ENCODE assay signal across 9 mouse cellular contexts in genomic region chr9:119192202-119192990, GRCm38 (mm10). TPM values are rescaled to one million over a fixed set of nuclear protein-coding genes. Genes with fewer than 3 reads are reported as not detected.
A peak's percentile ranks its signal among the peaks of the same experiment; 100 is the strongest.
DNase-seq lines count a peak whose midpoint lies in the region; ATAC-seq and TF ChIP-seq lines count a peak whose summit lies in the region.
"Had no signal": no experiment of that assay in that cellular context is flagged by ENCODE, and none has a peak within 500 bp of the region (broad histone marks: within the 10 kb centered on the region; RNA-seq: fewer than 3 reads in every experiment).

No protein-coding gene starts in this region.

- no peak overlapping the region for H3K27ac ChIP-seq in midbrain, postnatal 0 days (ENCODE audit: low read depth, low read length)
- H3K27ac ChIP-seq in midbrain, embryonic 16.5 days (ENCODE audit: low read length): no peak overlapping the region
- H3K27ac ChIP-seq in kidney, embryonic 14.5 days (ENCODE audit: low read depth, low read length): no peak overlapping the region
- H3K27ac ChIP-seq: heart, embryonic 13.5 days; neural tube, embryonic 13.5 days had no signal

- H3K36me3 ChIP-seq in midbrain, postnatal 0 days (ENCODE audit: insufficient read depth, low read length): no peaks in the 10 kb centered on the region
- no peaks in the 10 kb centered on the region for H3K36me3 ChIP-seq in midbrain, embryonic 16.5 days (ENCODE audit: control insufficient read depth, insufficient read depth, low read length)
- no peaks in the 10 kb centered on the region for H3K36me3 ChIP-seq in kidney, embryonic 14.5 days (ENCODE audit: control insufficient read depth, insufficient read depth, low read length)
- H3K36me3 ChIP-seq: heart, embryonic 13.5 days; neural tube, embryonic 13.5 days had no signal

- no peak overlapping the region for H3K9ac ChIP-seq in midbrain, postnatal 0 days (replicated peaks; ENCODE audit: low read length, poor library complexity, severe bottlenecking)
- no peak overlapping the region for H3K9ac ChIP-seq in midbrain, embryonic 16.5 days (ENCODE audit: low read depth, low read length)
- no peak overlapping the region for H3K9ac ChIP-seq in kidney, embryonic 14.5 days (ENCODE audit: low read depth, low read length)
- H3K9ac ChIP-seq: heart, embryonic 13.5 days; neural tube, embryonic 13.5 days had no signal

- WGBS in midbrain, postnatal 0 days: 37% methylated on average over 11 of the region's 11 CpGs
- WGBS in midbrain, embryonic 16.5 days: 36% methylated on average over 11 of the region's 11 CpGs
- 39% methylated on average over 11 of the region's 11 CpGs for WGBS in kidney, embryonic 14.5 days

- H3K4me1 ChIP-seq in midbrain, postnatal 0 days (ENCODE audit: insufficient read depth, low read length): no peaks in the 10 kb centered on the region
- no peaks in the 10 kb centered on the region for H3K4me1 ChIP-seq in midbrain, embryonic 16.5 days (ENCODE audit: control insufficient read depth, insufficient read depth, low read length)
- no peaks in the 10 kb centered on the region for H3K4me1 ChIP-seq in kidney, embryonic 14.5 days (ENCODE audit: control insufficient read depth, insufficient read depth, low read length)
- H3K4me1 ChIP-seq: heart, embryonic 13.5 days; neural tube, embryonic 13.5 days had no signal

- H3K27me3 ChIP-seq in midbrain, postnatal 0 days (ENCODE audit: insufficient read depth, low read length): no peaks in the 10 kb centered on the region
- no peaks in the 10 kb centered on the region for H3K27me3 ChIP-seq in midbrain, embryonic 16.5 days (ENCODE audit: control insufficient read depth, insufficient read depth, low read depth, low read length)
- H3K27me3 ChIP-seq in kidney, embryonic 14.5 days (ENCODE audit: control insufficient read depth, insufficient read depth, low read length): no peaks in the 10 kb centered on the region
- H3K27me3 ChIP-seq: neural tube, embryonic 13.5 days had no signal

- no peak overlapping the region for H3K4me3 ChIP-seq in midbrain, postnatal 0 days (ENCODE audit: low read depth, low read length)
- H3K4me3 ChIP-seq in midbrain, embryonic 16.5 days (ENCODE audit: low read depth, low read length): no peak overlapping the region
- no peak overlapping the region for H3K4me3 ChIP-seq in kidney, embryonic 14.5 days (ENCODE audit: low read length)
- H3K4me3 ChIP-seq: heart, embryonic 13.5 days; neural tube, embryonic 13.5 days had no signal

- ATAC-seq in midbrain, postnatal 0 days (ENCODE audit: low FRiP score): no peak
- no peak for ATAC-seq in midbrain, embryonic 16.5 days
- 0 out of 2 replicates have a peak, but pooled peaks have one; percentile 64 for ATAC-seq in kidney, embryonic 14.5 days (ENCODE audit: low FRiP score, low TSS enrichment)

- H3K4me2 ChIP-seq in midbrain, postnatal 0 days (ENCODE audit: low read depth, low read length, poor library complexity, severe bottlenecking): no peak overlapping the region
- no peak overlapping the region for H3K4me2 ChIP-seq in midbrain, embryonic 16.5 days (ENCODE audit: low read length)
- no peak overlapping the region for H3K4me2 ChIP-seq in kidney, embryonic 14.5 days (replicated peaks; ENCODE audit: low read depth, low read length)
- H3K4me2 ChIP-seq: heart, embryonic 13.5 days; neural tube, embryonic 13.5 days had no signal

- DNase-seq in midbrain, postnatal 0 days (ENCODE audit: low spot score): peak; percentile 27
- peak; percentile 47 for DNase-seq in adrenal gland, postnatal 14 days
- peak; percentile 56 for DNase-seq in cerebellum, postnatal 36 days
- peak; percentile 71 for DNase-seq in lung, postnatal 36 days
- peak; percentile 78 for DNase-seq in urinary bladder, postnatal 14 days (ENCODE audit: low spot score)

- no peaks in the 10 kb centered on the region for H3K9me3 ChIP-seq in midbrain, postnatal 0 days (ENCODE audit: low read length)
- no peaks in the 10 kb centered on the region for H3K9me3 ChIP-seq in midbrain, embryonic 16.5 days (replicated peaks; ENCODE audit: control insufficient read depth, low read length, poor library complexity, severe bottlenecking)
- H3K9me3 ChIP-seq in kidney, embryonic 14.5 days (ENCODE audit: control insufficient read depth, low read length): no peaks in the 10 kb centered on the region
- H3K9me3 ChIP-seq: heart, embryonic 13.5 days; neural tube, embryonic 13.5 days had no signal

- TF ChIP-seq CTCF in midbrain, postnatal 0 days (IDR thresholded peaks at IDR 0.05): peak; percentile 68

RNA-seq across cellular contexts. Expression of gene Slc22a13, which starts 16.5 kb away (rescaled TPM):
- total RNA-seq in midbrain, postnatal 0 days (2014; rRNA removed): not detected in 2 replicates
- 0.10 TPM in 1 of 2 replicates, not detected in the other for polyA plus RNA-seq in midbrain, postnatal 0 days (2015; fragmentation: Nextera tagmentation; extraction: Ambion mirVana)
- not detected in 2 replicates for polyA plus RNA-seq in midbrain, embryonic 16.5 days (2015; fragmentation: Nextera tagmentation; extraction: Ambion mirVana)
- total RNA-seq in adrenal gland, postnatal 14 days (2021): not detected in 2 replicates
- 0.44 and 0.93 TPM in 2 replicates for polyA plus RNA-seq in kidney, embryonic 14.5 days (2014; fragmentation: Nextera tagmentation; extraction: Ambion mirVana)
- polyA plus RNA-seq: heart, embryonic 13.5 days; neural tube, embryonic 13.5 days had no signal

RNA-seq across cellular contexts. Expression of gene Gm47289, which starts 33.4 kb away (rescaled TPM):
- not detected in 2 replicates for total RNA-seq in midbrain, postnatal 0 days (2014; rRNA removed)
- polyA plus RNA-seq in midbrain, postnatal 0 days (2015; fragmentation: Nextera tagmentation; extraction: Ambion mirVana): not detected in 2 replicates
- polyA plus RNA-seq in midbrain, embryonic 16.5 days (2015; fragmentation: Nextera tagmentation; extraction: Ambion mirVana): not detected in 2 replicates
- not detected in 2 replicates for total RNA-seq in adrenal gland, postnatal 14 days (2021)
- polyA plus RNA-seq in kidney, embryonic 14.5 days (2014; fragmentation: Nextera tagmentation; extraction: Ambion mirVana): not detected in 2 replicates
- polyA plus RNA-seq: neural tube, embryonic 13.5 days had no signal

RNA-seq across cellular contexts. Expression of gene Acaa1b, which starts 35.5 kb away (rescaled TPM):
- total RNA-seq in midbrain, postnatal 0 days (2014; rRNA removed): 2.8 and 2.9 TPM in 2 replicates
- 4.6 and 5.2 TPM in 2 replicates for polyA plus RNA-seq in midbrain, postnatal 0 days (2015; fragmentation: Nextera tagmentation; extraction: Ambion mirVana)
- 2.8 and 4.5 TPM in 2 replicates for polyA plus RNA-seq in midbrain, embryonic 16.5 days (2015; fragmentation: Nextera tagmentation; extraction: Ambion mirVana)
- 16.6 and 62.6 TPM in 2 replicates for total RNA-seq in adrenal gland, postnatal 14 days (2021)
- 8.1 and 13.5 TPM in 2 replicates for polyA plus RNA-seq in kidney, embryonic 14.5 days (2014; fragmentation: Nextera tagmentation; extraction: Ambion mirVana)

Comparison
In these comparisons a context has a peak if more than half of its experiments do, and no peak if none do; other contexts are left out.
1. DNase-seq: peak in every context shown above with its lines; median percentile 78 in urinary bladder, postnatal 14 days; 71 in lung, postnatal 36 days; 56 in cerebellum, postnatal 36 days; 47 in adrenal gland, postnatal 14 days; 27 in midbrain, postnatal 0 days.